Mouse (Mus musculus) central nervous system, embryonic 14 days (tissue): Measurements from ENCODE around the gene Bag6. TPM values are rescaled to one million over a fixed set of nuclear protein-coding genes. Genes with fewer than 3 reads are reported as not detected.

Source experiments
- polyA plus RNA-seq: library from polyadenylated mRNA; depleted of rRNA; stranded (reverse); fragments of >200 nt; gene quantifications from 2 replicates; pipeline ENCODE4 v1.2.3, GENCODE M21; 2012; rRNA removed

The Bag6 gene
- polyA plus RNA-seq, 1 experiment, result 363 TPM

Other genes starting within 250 kb of the Bag6 start
- 2.2 and 3.4 TPM in 2 replicates for gene C2, start 236.9 kb upstream of the Bag6 start, polyA plus RNA-seq
- 310 and 337 TPM in 2 replicates for gene Ehmt2, start 236.7 kb upstream of the Bag6 start, polyA plus RNA-seq
- 0.02 and 0.08 TPM in 2 replicates for gene Slc44a4, start 220.7 kb upstream of the Bag6 start, polyA plus RNA-seq
- 24.0 and 24.4 TPM in 2 replicates for gene Neu1, start 203.9 kb upstream of the Bag6 start, polyA plus RNA-seq
- 4.4 and 6.7 TPM in 2 replicates for gene Hspa1b, start 175.9 kb upstream of the Bag6 start, polyA plus RNA-seq
- not detected in 2 replicates for gene Gm20481, start 165.3 kb upstream of the Bag6 start, polyA plus RNA-seq
- gene Hspa1a, start 163.0 kb upstream of the Bag6 start, polyA plus RNA-seq, result 4.1 and 5.8 TPM in 2 replicates
- 0.29 and 0.31 TPM in 2 replicates for gene Hspa1l, start 162.5 kb upstream of the Bag6 start, polyA plus RNA-seq
- gene Lsm2, start 153.3 kb upstream of the Bag6 start, polyA plus RNA-seq, result 113 and 117 TPM in 2 replicates
- 96.9 and 103 TPM in 2 replicates for gene Vars, start 134.2 kb upstream of the Bag6 start, polyA plus RNA-seq
- gene Vwa7, start 118.6 kb upstream of the Bag6 start, polyA plus RNA-seq, result 0.54 and 0.55 TPM in 2 replicates
- 6.1 TPM in 2 replicates for gene Sapcd1, start 107.2 kb upstream of the Bag6 start, polyA plus RNA-seq
- 4.1 and 6.2 TPM in 2 replicates for gene Msh5, start 88.4 kb upstream of the Bag6 start, polyA plus RNA-seq
- gene Clic1, start 85.2 kb upstream of the Bag6 start, polyA plus RNA-seq, result 89.1 and 106 TPM in 2 replicates
- 371 and 426 TPM in 2 replicates for gene Ddah2, start 76.1 kb upstream of the Bag6 start, polyA plus RNA-seq
- 0.07 and 0.48 TPM in 2 replicates for gene Ly6g6c, start 69.8 kb upstream of the Bag6 start, polyA plus RNA-seq
- gene Mpig6b, start 69.0 kb upstream of the Bag6 start, polyA plus RNA-seq, result 0.22 and 0.23 TPM in 2 replicates
- gene Ly6g6e, start 58.3 kb upstream of the Bag6 start, polyA plus RNA-seq, result 3.0 and 7.1 TPM in 2 replicates
- 2.3 and 2.8 TPM in 2 replicates for gene Ly6g6d, start 57.1 kb upstream of the Bag6 start, polyA plus RNA-seq
- 0.10 and 0.16 TPM in 2 replicates for gene Ly6g6f, start 49.6 kb upstream of the Bag6 start, polyA plus RNA-seq
- gene Abhd16a, start 45.9 kb upstream of the Bag6 start, polyA plus RNA-seq, result 93.6 and 106 TPM in 2 replicates
- gene Ly6g5c, start 26.9 kb upstream of the Bag6 start, polyA plus RNA-seq, result not detected in 2 replicates
- 2.9 TPM in 2 replicates for gene Ly6g5b, start 19.8 kb upstream of the Bag6 start, polyA plus RNA-seq
- 22.2 and 25.0 TPM in 2 replicates for gene Gpank1, start 13.7 kb upstream of the Bag6 start, polyA plus RNA-seq
- 218 and 221 TPM in 2 replicates for gene Csnk2b, start 13.1 kb upstream of the Bag6 start, polyA plus RNA-seq
- gene D17H6S53E, start 8.8 kb upstream of the Bag6 start, polyA plus RNA-seq, result 4.9 and 5.3 TPM in 2 replicates
- gene Apom, start 3.1 kb upstream of the Bag6 start, polyA plus RNA-seq, result 1.1 and 1.2 TPM in 2 replicates
- 357 and 368 TPM in 2 replicates for gene Prrc2a, start 29.7 kb downstream of the Bag6 start, polyA plus RNA-seq
- 3.3 and 4.7 TPM in 2 replicates for gene Aif1, start 40.9 kb downstream of the Bag6 start, polyA plus RNA-seq
- 12.8 and 13.3 TPM in 2 replicates for gene Lst1, start 53.3 kb downstream of the Bag6 start, polyA plus RNA-seq
- gene Ltb, start 59.3 kb downstream of the Bag6 start, polyA plus RNA-seq, result 0.71 and 1.3 TPM in 2 replicates
- 0.34 and 0.66 TPM in 2 replicates for gene Tnf, start 66.8 kb downstream of the Bag6 start, polyA plus RNA-seq
- gene Lta, start 70.2 kb downstream of the Bag6 start, polyA plus RNA-seq, result 0.32 and 0.34 TPM in 2 replicates
- gene Gm16181, start 85.7 kb downstream of the Bag6 start, polyA plus RNA-seq, result not detected in 2 replicates
- 68.5 and 73.3 TPM in 2 replicates for gene Atp6v1g2, start 98.5 kb downstream of the Bag6 start, polyA plus RNA-seq
- gene Nfkbil1, start 100.6 kb downstream of the Bag6 start, polyA plus RNA-seq, result 15.6 TPM in 2 replicates
- 959 and 1,020 TPM in 2 replicates for gene Ddx39b, start 106.6 kb downstream of the Bag6 start, polyA plus RNA-seq
- gene H2-D1, start 127.6 kb downstream of the Bag6 start, polyA plus RNA-seq, result 38.6 and 42.0 TPM in 2 replicates
- 0.09 and 0.10 TPM in 2 replicates for gene H2-Q1, start 185.2 kb downstream of the Bag6 start, polyA plus RNA-seq
- gene H2-Q2, start 207.1 kb downstream of the Bag6 start, polyA plus RNA-seq, result 0.92 and 0.94 TPM in 2 replicates
- gene H2-Q4, start 244.4 kb downstream of the Bag6 start, polyA plus RNA-seq, result 4.9 and 7.0 TPM in 2 replicates